Mouse (Mus musculus): ENCODE data around the gene Sfxn5. TPM values are rescaled to one million over a fixed set of nuclear protein-coding genes. Genes with fewer than 3 reads are reported as not detected.

Sfxn5 gene
- polyA plus RNA-seq, 1 experiment, result 3.7 TPM

DNA sequence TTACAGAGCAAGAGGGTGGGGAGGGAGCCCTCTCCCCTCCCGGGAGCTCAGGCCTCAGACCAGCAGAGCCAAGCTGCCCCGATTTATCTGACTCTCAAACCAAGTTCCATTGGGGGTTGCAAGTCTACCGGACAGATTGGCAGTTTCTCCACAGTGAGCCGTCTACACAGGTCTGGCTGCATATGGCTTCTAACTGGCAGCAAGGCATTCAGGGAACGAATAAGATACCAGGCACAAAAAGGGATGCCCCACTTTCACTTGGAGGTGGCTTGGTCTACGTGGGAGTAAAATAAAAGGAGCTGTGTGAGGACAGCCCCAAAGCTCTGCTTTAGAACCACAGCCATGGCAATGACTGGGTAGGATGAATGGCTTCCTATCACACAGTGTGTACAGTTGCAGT lies 67.2 kb downstream of the Sfxn5 start:
- no peaks in the 10 kb centered on the region for H3K4me1 ChIP-seq (replicated peaks; ENCODE audit: control insufficient read depth, insufficient read depth, low read length)
- H3K27ac ChIP-seq (ENCODE audit: control insufficient read depth, insufficient read depth, low read length), result no peak overlapping the region
- H3K27me3 ChIP-seq (ENCODE audit: control insufficient read depth, insufficient read depth, low read length), result no peaks in the 10 kb centered on the region
- DNase-seq, result no peak
- no peak for TF ChIP-seq POLR2A (IDR thresholded peaks at IDR 0.05; ENCODE audit: control insufficient read depth, extremely low read depth, insufficient read depth, low read length, poor library complexity)
- no peak for TF ChIP-seq CTCF (IDR thresholded peaks at IDR 0.05; ENCODE audit: borderline replicate concordance, control insufficient read depth, extremely low read depth, insufficient read depth, low read length, poor library complexity)
- WGBS, result 81% methylated on average over 6 of the region's 6 CpGs
- H3K4me3 ChIP-seq (ENCODE audit: control insufficient read depth, insufficient read depth, low read length), result no peak overlapping the region
- no peaks in the 10 kb centered on the region for H3K36me3 ChIP-seq (ENCODE audit: control insufficient read depth, insufficient read depth, low read length)

GRCm38 (mm10) chr6:85264982-85265518 lies 68.2 kb downstream of the Sfxn5 start:
- Histone ChIP-seq H3K4me1 (replicated peaks; ENCODE audit: control insufficient read depth, insufficient read depth, low read length) (no peaks in the 10 kb centered on the region), H3K27me3 (ENCODE audit: control insufficient read depth, insufficient read depth, low read length) (no peaks in the 10 kb centered on the region), H3K4me3 (ENCODE audit: control insufficient read depth, insufficient read depth, low read length) (no peak overlapping the region), H3K36me3 (ENCODE audit: control insufficient read depth, insufficient read depth, low read length) (no peaks in the 10 kb centered on the region), H3K27ac (ENCODE audit: control insufficient read depth, insufficient read depth, low read length) (no peak overlapping the region)
- WGBS, result 80% methylated on average over 15 of the region's 15 CpGs
- no peak for DNase-seq
- TF ChIP-seq CTCF (IDR thresholded peaks at IDR 0.05; ENCODE audit: borderline replicate concordance, control insufficient read depth, extremely low read depth, insufficient read depth, low read length, poor library complexity) (no peak), POLR2A (IDR thresholded peaks at IDR 0.05; ENCODE audit: control insufficient read depth, extremely low read depth, insufficient read depth, low read length, poor library complexity) (no peak)

DNA sequence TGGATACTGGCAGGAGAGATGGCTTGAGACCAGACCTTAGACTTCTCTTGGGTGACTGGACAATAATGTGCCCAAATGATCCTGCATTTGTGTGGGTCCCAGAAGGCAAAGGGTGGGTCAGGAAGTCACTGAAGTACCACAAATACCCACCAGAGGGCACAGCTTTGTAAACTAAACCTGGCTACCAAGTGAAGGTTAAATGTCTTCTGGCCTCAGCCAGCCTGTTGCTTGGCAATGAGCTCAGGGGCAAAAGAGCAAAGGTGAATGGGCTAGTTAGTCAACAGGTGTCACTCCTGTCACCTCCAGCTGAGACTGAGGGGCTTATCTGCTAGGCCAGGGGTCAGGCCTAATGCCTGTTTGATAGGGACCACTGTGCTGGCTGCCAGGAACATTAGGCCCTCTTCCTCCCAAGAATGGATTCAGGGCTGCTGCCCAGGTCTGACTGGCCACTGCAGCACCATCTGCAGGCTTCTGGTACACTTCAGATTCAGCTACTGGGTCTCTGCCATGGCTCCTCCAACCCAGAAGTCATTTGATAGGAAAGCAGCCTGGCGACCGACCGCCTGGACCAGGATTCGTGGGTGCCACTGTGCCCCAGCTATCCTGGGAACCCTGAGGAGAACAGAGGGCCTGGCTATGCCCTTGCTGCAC lies 70.2 kb downstream of the Sfxn5 start:
- WGBS, result 94% methylated on average over 4 of the region's 4 CpGs
- DNase-seq, result peak; percentile 47
- no peaks in the 10 kb centered on the region for H3K4me1 ChIP-seq (replicated peaks; ENCODE audit: control insufficient read depth, insufficient read depth, low read length)
- H3K27me3 ChIP-seq (ENCODE audit: control insufficient read depth, insufficient read depth, low read length), result no peaks in the 10 kb centered on the region
- H3K27ac ChIP-seq (ENCODE audit: control insufficient read depth, insufficient read depth, low read length), result no peak overlapping the region
- H3K36me3 ChIP-seq (ENCODE audit: control insufficient read depth, insufficient read depth, low read length), result no peaks in the 10 kb centered on the region
- TF ChIP-seq POLR2A (IDR thresholded peaks at IDR 0.05; ENCODE audit: control insufficient read depth, extremely low read depth, insufficient read depth, low read length, poor library complexity) (no peak), CTCF (IDR thresholded peaks at IDR 0.05; ENCODE audit: borderline replicate concordance, control insufficient read depth, extremely low read depth, insufficient read depth, low read length, poor library complexity) (peak; percentile 31; the same call in 1 of the 2 replicates)
- no peak overlapping the region for H3K4me3 ChIP-seq (ENCODE audit: control insufficient read depth, insufficient read depth, low read length)

- Histone ChIP-seq H3K36me3 (ENCODE audit: control insufficient read depth, insufficient read depth, low read length) (no peaks in the 10 kb centered on the region), H3K27ac (ENCODE audit: control insufficient read depth, insufficient read depth, low read length) (no peak overlapping the region), H3K4me1 (replicated peaks; ENCODE audit: control insufficient read depth, insufficient read depth, low read length) (no peaks in the 10 kb centered on the region), H3K4me3 (ENCODE audit: control insufficient read depth, insufficient read depth, low read length) (no peak overlapping the region), H3K27me3 (ENCODE audit: control insufficient read depth, insufficient read depth, low read length) (no peaks in the 10 kb centered on the region)
- no peak for TF ChIP-seq CTCF (IDR thresholded peaks at IDR 0.05; ENCODE audit: borderline replicate concordance, control insufficient read depth, extremely low read depth, insufficient read depth, low read length, poor library complexity)
- TF ChIP-seq POLR2A (IDR thresholded peaks at IDR 0.05; ENCODE audit: control insufficient read depth, extremely low read depth, insufficient read depth, low read length, poor library complexity), result no peak
- WGBS, result 95% methylated on average over 12 of the region's 12 CpGs
- no peak for DNase-seq
Observed at GRCm38 (mm10) chr6:85259094-85259630, 74.1 kb downstream of the Sfxn5 start.

- DNase-seq, result no peak
- Histone ChIP-seq H3K36me3 (ENCODE audit: control insufficient read depth, insufficient read depth, low read length) (no peaks in the 10 kb centered on the region), H3K27me3 (ENCODE audit: control insufficient read depth, insufficient read depth, low read length) (no peaks in the 10 kb centered on the region), H3K4me1 (replicated peaks; ENCODE audit: control insufficient read depth, insufficient read depth, low read length) (no peaks in the 10 kb centered on the region), H3K27ac (ENCODE audit: control insufficient read depth, insufficient read depth, low read length) (no peak overlapping the region), H3K4me3 (ENCODE audit: control insufficient read depth, insufficient read depth, low read length) (no peak overlapping the region)
- no peak for TF ChIP-seq POLR2A (IDR thresholded peaks at IDR 0.05; ENCODE audit: control insufficient read depth, extremely low read depth, insufficient read depth, low read length, poor library complexity)
- TF ChIP-seq CTCF (IDR thresholded peaks at IDR 0.05; ENCODE audit: borderline replicate concordance, control insufficient read depth, extremely low read depth, insufficient read depth, low read length, poor library complexity), result no peak
- WGBS, result 92% methylated on average over 6 of the region's 6 CpGs
Observed at GRCm38 (mm10) chr6:85255578-85255977, 77.6 kb downstream of the Sfxn5 start.

DNA sequence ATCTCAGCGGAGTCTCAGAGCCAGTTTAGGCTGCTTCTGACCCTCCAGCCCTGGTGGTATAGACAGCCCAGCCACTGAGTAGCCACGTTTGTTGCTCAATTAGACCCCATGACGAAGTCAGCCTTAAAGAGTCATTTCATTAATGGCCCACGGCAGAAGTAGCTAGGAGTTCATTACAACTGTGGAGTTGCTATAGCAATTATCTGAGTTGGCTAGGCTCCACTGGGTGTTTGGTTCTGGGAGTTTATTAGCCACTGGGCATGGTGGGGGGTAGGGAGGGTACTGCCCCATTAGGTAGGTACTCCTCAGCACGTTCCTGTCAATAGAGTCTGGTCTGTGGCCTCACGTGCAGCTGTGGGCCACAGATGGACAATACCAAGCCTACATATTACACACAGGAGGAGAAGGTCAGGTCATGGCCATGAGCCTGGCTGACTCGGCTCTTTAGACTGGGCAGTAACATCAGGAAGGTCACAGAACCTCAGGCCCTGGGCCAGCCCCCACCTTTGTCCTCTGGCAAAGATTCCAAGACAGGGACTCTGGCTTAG lies 79.2 kb downstream of the Sfxn5 start:
- H3K27ac ChIP-seq (ENCODE audit: control insufficient read depth, insufficient read depth, low read length), result no peak overlapping the region
- DNase-seq, result no peak
- H3K4me3 ChIP-seq (ENCODE audit: control insufficient read depth, insufficient read depth, low read length), result no peak overlapping the region
- no peaks in the 10 kb centered on the region for H3K36me3 ChIP-seq (ENCODE audit: control insufficient read depth, insufficient read depth, low read length)
- no peaks in the 10 kb centered on the region for H3K4me1 ChIP-seq (replicated peaks; ENCODE audit: control insufficient read depth, insufficient read depth, low read length)
- WGBS, result 91% methylated on average over 7 of the region's 7 CpGs
- TF ChIP-seq CTCF (IDR thresholded peaks at IDR 0.05; ENCODE audit: borderline replicate concordance, control insufficient read depth, extremely low read depth, insufficient read depth, low read length, poor library complexity) (no peak), POLR2A (IDR thresholded peaks at IDR 0.05; ENCODE audit: control insufficient read depth, extremely low read depth, insufficient read depth, low read length, poor library complexity) (no peak)
- H3K27me3 ChIP-seq (ENCODE audit: control insufficient read depth, insufficient read depth, low read length), result no peaks in the 10 kb centered on the region

Measured in thymus, adult 2 months (tissue).